Mouse (Mus musculus) B cell, adult (primary cell): ENCODE measurements around the gene Scai. TPM values are rescaled to one million over a fixed set of nuclear protein-coding genes. Genes with fewer than 3 reads are reported as not detected.

Experiments
- total RNA-seq: library from RNA; stranded (reverse); gene quantifications from 4 replicates; pipeline ENCODE4 v1.2.4, GENCODE M21; 2023; ENCODE audit not compliant: inconsistent age

Gene Scai
- total RNA-seq: 38.6 to 46.9 TPM (median 43.4 TPM) in 4 replicates

DNA sequence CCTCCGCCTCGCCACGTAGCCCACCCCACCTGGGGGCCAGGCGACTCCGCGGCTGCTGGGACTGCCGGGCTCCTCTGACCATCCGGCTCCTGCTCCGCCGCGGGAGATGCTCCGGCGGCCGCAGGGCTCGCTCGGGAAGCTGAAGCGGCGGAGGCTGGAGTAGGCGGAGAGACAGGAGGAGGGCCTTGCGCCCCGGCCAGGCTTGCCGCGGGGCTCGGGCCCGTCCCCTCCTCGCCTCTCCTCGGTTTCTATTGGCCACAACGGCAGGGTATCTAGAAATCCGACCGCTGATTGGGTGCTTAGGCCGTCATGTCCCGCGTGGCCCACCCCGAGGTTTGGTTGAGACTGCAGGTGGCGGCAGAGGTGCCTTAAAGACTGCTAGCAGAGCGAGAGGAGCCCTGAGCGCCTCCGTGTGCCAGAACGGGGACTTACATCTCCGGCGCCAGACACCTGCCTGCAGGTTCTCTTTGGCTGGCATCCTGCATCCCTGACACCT, at the start of gene Scai:
Scai (minus strand) TSS at position 174 of the 496 bp plus-strand sequence.

GRCm38 (mm10) chr2:39226019-39226640, 35.6 kb upstream of the Scai start, which contains the start of gene Ppp6c:
TSS of gene Ppp6c (minus strand) at chr2:39226451.

DNA sequence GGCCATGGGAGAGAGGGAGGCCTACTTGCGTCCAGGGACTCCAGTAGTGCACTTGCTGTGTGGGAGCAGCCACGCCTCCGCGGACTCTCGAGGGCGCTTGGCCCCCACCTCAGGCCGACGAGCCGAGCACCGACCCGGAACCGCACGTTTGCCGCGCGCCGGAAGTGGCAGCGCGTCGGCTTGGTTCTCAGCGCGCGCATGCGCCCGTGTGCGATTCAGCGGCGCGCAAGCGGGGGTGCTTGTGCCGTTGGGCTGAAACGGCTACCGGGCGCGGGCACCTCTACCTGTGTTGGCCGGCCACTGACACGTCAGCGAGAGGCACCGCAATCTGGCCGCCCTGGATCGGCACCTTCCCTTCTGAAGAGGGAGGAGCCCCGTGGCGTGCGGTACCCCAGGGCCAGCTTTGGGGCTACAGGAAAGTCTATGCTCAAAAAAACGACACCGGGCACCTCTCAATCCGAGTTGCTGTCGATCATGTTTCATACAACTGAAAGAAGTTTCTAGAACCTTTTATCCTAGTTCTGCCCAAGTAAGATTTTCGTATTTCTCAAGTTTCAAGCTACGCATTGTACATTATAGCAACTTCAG, 125.0 kb downstream of the Scai start, which contains the start of gene Golga1:
Golga1 (minus strand) TSS at position 142 of the 588 bp plus-strand sequence.

Other genes with a start within 250 kb of the Scai start
- gene Wdr38, start 193.3 kb downstream of the Scai start, total RNA-seq: 0.38 to 0.77 TPM (median 0.54 TPM) in 4 replicates
- gene Arpc5l, start 185.4 kb downstream of the Scai start, total RNA-seq: 158 to 204 TPM (median 177 TPM) in 4 replicates
- gene Rpl35, start 185.1 kb downstream of the Scai start, total RNA-seq: 806 to 981 TPM (median 864 TPM) in 4 replicates
- gene Golga1, start 125.2 kb downstream of the Scai start, total RNA-seq: 26.3 to 31.8 TPM (median 27.9 TPM) in 4 replicates
- gene Ppp6c, start 35.7 kb upstream of the Scai start, total RNA-seq: 79.5 to 90.3 TPM (median 83.7 TPM) in 4 replicates